Mouse (Mus musculus) adrenal gland, adult (tissue): ENCODE results near the gene Lelp1.

Experiments
- DNase-seq, 2 experiments: peaks; one replicate each; pipeline ENCODE4 v3.0.0; 2022 to 2023; ENCODE audit warnings: low spot score in 1 of 2; ENCODE audit not compliant: inconsistent age in 2 of 2

The Lelp1 gene

GRCm38 (mm10) chr3:92142644-92143043, at the start of gene Lelp1:
Gene Lelp1 (minus strand): TSS chr3:92142744.
- no peak for DNase-seq

GRCm38 (mm10) chr3:92176880-92177279, 34.3 kb upstream of the Lelp1 start:
- no peak for DNase-seq

- DNase-seq, result no peak
These were observed 27.3 kb upstream of the Lelp1 start for GRCm38 (mm10) chr3:92169847-92170246.

- DNase-seq, result peak; percentile 33 to 86
These were observed 10.8 kb upstream of the Lelp1 start for GRCm38 (mm10) chr3:92153322-92153721.

GRCm38 (mm10) chr3:92150631-92151277, 8.2 kb upstream of the Lelp1 start:
- peak; percentile 33 to 83 for DNase-seq

- no peak for DNase-seq
These were observed 5.4 kb upstream of the Lelp1 start for GRCm38 (mm10) chr3:92147913-92148312.

GRCm38 (mm10) chr3:92147420-92147819, 4.9 kb upstream of the Lelp1 start:
- peak in 1 of 2 experiments; percentile 33 for DNase-seq

GRCm38 (mm10) chr3:92123847-92124246, 18.7 kb downstream of the Lelp1 start, which contains the start of gene Prr9:
Gene Prr9 (minus strand): TSS chr3:92123947.
- no peak for DNase-seq

- peak; percentile 38 to 76 for DNase-seq
These were observed 21.6 kb downstream of the Lelp1 start for GRCm38 (mm10) chr3:92120902-92121301.

- DNase-seq, result peak in 1 of 2 experiments; percentile 69
These were observed 24.6 kb downstream of the Lelp1 start for GRCm38 (mm10) chr3:92117930-92118329.

GRCm38 (mm10) chr3:92111526-92111925, 31.0 kb downstream of the Lelp1 start:
- DNase-seq, result no peak

- DNase-seq, result no peak
These were observed 31.8 kb downstream of the Lelp1 start for GRCm38 (mm10) chr3:92110790-92111189.

GRCm38 (mm10) chr3:92106582-92106981, 36.0 kb downstream of the Lelp1 start:
- DNase-seq, result peak; percentile 14 to 60
